Mouse (Mus musculus): ENCODE data around the gene Csnk2b.
"Not testable (repeated sequence)": the region's sequence is repeated elsewhere in the genome, so short reads cannot be mapped to it uniquely, and the experiment has no call there.

Csnk2b gene

DNA sequence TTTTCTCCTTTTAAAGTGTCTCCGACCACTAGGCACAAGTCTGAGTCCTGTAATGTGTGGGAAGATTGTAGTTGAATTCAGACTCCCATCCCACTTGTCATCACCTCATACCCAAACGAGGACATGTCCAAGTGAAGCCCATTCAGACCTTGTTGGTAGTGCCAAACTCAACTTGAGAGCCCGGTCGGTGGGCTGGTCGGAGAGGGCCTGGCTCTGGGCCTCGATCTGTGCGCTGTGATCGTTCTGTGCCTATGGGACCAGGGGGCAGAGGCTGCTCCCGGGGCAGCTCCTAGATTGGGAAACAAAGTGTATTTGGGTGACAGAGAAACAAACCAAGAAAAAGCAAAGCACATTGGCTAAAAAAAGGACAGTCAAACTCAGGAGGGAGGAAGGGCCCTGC, 31.2 kb upstream of the Csnk2b start:
- no peak for DNase-seq (ENCODE audit: low spot score in 2 of 2)

DNA sequence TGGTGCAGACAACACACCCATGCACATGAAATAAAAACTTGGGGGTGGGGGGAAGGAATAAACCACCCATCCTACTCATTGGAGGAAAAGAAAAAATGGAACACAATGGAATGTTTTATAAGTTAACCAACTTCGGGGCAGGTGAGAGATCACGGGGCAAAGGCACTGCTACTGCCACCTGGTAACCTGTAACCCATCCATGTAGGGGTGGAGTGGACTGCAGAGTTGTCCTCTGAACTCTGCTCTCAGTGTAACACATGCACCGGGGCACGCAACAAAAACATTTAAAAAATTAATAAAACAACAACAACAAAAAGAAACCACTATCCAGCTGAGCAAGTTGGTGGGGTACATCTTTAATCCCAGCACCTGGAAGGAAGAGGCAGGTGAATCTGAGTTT, 30.3 kb upstream of the Csnk2b start:
- no peak for DNase-seq (ENCODE audit: low spot score in 2 of 2)

DNA sequence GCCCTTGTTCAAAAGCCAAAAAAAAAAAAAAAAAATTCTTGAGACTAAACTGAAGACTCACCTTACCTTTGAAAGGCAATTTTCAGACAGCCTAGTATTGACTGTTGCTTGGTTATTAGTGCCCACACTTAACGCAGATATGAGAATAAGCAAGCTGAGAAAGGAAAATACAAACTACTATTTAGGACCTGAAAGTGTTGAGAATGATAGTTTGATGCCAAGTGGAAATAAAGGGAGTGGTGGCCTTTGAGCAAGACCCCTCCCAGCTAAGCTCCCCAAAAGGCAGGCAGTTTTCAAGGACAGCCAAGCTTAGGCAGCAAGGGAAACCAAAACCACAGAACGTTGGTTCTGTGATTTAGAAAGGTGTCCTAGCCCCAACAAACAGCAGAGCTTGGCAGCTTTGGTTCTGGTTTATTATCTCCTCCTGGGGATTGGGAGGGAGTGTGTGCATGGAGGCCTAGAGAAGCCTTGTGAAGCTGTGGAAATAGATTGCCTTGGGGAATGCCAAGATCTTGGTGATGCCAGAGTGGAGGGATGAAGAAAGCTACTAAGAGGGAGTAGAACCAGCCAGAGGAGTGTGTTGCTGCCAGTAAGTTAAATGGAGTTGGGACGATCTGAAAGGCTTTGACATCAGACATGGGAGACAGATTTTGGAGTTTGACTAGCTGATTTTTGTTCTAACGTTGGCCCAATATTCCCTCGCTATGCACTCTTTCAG, 26.2 kb upstream of the Csnk2b start:
- no peak for DNase-seq (ENCODE audit: low spot score in 2 of 2)

DNA sequence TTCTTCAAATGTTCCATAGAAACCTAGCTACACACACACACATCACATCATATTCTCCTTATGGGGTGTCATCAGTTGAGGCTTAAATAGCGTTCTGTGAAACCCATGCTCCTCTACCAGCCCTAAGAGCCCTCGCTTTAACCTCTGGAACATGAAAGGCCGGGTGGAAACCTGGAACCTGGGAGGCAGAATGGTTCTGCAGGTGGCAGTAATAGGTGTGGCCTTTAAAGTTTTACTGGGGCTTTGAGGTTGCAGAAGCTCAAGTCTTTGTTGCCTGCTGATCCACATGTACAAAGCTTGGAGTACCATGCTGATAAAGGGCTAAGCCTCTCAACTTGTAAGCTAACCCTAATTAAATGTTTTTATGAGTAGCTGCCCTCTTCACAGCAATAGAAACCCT, 25.5 kb upstream of the Csnk2b start:
- no peak for DNase-seq (ENCODE audit: low spot score in 2 of 2)

DNA sequence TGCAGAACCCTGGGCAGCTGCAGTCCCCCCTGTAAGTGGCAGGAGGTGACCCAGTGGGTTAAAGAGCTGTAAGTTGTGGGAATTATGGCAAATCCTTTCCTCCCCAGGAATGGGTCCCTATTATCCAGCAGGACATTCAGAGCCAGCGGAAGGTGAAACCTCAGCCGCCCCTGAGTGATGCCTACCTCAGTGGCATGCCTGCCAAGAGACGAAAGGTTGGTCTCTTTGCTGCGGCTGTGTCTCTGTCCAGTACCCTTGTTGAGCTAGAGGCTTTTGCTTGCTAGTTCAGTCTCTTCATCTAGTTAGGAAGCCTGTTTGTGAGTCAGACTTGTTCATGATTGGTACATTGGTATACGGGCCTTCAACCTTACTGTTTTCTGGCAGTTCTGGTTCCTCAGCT, 24.3 kb upstream of the Csnk2b start:
- DNase-seq (ENCODE audit: low spot score in 2 of 2) = no peak

DNA sequence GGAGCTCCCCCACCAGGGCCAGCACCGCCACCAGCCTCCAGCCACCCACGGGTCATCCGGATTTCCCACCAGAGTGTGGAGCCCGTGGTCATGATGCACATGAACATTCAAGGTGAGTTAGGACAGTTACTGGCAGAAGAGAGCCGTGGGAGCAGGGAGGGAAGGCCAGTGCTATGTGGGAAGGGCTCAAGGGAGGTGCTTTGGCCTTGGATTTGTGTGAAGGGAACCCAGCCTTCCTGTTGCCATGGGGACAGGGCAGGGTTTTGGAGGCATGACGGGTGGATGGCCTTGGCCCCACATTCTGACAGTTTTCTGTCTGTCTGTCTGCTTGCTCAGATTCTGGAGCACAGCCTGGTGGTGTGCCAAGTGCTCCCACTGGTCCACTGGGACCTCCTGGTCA, 20.1 kb upstream of the Csnk2b start:
- DNase-seq (ENCODE audit: low spot score in 2 of 2) = no peak

DNA sequence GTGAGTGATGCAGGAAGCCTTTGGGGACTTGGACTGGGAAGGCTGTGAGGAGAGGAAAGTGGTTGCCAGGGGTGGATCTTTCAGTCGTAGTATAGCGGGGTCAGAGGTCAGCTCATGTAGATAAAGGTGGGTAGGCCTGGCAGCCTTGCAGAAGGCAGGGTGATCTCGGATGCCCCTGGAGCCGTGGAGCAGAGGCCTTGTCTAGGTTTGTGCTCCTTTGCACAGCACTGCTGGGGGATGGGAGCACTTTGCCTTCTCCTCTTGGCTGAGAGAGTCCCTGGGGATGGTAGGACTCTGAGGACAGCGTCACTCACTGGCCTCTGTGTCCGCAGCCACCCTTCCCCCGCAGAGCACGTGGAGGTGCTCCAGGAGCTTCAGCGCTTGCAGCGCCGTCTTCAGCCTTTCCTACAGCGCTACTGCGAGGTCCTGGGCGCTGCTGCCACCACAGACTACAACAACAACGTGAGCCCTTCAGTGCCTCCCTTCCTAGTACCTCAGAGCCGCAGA, 18.7 kb upstream of the Csnk2b start:
- no peak for DNase-seq (ENCODE audit: low spot score in 2 of 2)

DNA sequence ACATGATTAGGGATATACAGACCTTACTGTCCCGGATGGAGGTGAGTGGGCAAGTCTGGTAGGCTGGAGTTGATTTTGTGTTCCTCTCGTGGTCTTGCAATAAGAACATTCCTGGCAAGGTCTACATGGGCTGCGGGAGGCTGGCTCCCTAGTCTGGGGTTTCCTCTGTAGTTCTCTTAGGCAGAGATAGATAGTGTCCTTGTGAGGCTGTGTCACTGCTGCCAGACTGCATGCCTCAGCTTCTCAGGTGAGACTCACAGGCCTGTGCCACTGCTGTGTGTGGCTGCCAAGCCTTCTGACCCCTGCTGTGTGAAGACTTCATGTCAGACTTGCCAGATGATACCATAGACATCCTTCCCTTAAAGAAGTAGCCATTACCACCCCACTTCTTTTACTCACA, 17.4 kb upstream of the Csnk2b start:
- DNase-seq (ENCODE audit: low spot score in 2 of 2) = no peak

DNA sequence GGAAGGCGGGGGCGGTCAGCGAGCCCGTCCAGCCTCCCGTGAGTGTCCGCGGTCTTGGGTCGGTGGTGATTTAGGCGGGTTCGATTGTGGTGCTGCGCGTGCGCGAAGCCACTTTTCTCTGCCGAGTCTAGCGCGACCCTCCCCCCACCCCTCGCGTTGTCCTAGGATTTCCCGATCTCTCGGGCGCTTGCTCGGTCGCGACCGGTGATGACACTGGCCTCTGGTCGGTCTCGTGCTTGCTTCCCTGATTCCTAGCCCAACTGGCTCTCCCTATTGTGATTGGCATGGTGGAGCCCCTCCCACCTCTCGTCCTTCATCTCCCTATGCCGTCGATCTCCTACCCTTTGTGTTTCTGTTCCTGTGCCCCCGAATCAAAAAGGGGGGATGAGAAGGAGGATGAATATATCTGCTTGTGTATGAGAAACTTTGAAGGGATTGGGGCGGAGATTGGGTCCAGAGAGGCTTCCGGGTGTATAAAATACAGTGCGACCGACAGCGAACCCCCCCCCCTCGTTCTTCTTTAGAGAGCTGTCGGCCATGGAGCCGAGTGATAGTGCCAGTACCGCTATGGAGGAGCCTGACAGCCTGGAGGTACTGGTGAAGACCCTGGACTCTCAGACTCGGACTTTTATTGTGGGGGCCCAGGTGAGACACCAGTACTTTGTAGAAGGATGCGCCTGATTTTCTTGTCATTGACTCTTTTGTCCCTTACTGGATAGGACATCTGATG, 13.9 kb upstream of the Csnk2b start:
- DNase-seq (ENCODE audit: low spot score in 2 of 2) = no peak

DNA sequence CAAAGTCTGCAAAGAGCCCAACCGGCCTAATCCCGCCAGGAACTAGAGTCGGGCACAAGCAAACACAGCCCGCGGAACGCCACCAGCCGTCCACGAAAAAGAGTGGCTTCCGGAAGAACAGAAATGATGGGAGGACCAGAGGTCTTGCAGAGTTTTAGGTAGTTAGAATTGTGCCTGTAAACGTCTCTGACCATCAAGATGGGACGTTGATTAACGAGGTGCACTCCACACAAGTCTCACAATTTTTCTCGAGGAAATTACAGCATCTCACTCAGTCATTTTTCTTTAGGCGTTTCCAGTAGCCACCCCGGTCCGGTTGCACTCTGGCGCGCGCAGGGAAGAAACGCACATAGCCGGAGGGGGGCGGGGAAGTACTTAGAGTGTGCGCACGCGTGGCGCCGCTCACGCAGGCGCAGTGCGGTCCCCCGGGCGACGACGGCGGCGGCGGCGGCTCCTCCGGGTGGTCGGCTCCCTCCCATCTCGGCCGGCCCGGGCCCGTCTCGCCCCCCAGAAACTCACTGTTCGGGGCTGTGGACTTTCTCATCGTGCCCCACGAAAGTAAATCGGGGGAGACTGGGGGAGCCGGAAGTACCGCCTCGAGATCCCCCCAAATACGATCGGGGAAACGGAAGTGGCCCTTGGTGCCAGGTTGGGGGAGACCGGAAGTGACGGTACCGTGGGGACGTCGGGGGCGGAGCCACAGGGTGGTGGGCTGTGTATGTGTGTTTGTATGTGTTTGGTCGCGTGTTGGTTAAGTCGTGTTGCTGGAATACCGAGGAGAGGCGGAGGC, 13.1 kb upstream of the Csnk2b start, which contains the start of gene Bag6:
Gene Bag6, plus strand, starts transcription at position 378 of the 790 bp plus-strand sequence.
- DNase-seq (ENCODE audit: low spot score in 2 of 2) = peak; percentile 96

DNA sequence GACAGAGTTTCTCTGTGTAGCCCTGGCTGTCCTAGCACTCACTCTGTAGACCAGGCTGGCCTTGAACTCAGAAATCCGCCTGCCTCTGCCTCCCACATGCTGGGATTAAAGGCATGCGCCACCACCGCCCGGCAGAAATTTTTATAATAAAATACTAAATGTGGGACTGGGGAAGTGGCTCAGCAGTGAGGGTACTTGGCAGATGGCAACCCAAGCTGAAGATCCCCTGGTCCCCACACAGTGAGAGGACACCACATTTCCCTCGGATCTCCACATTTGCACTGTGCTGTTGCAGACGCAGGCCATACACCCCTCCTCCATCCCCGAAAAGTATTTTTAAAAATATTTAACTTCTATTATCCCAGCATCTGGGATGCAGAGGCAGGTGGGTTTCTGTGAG, 11.7 kb upstream of the Csnk2b start:
- DNase-seq (ENCODE audit: low spot score in 2 of 2) = no peak

DNA sequence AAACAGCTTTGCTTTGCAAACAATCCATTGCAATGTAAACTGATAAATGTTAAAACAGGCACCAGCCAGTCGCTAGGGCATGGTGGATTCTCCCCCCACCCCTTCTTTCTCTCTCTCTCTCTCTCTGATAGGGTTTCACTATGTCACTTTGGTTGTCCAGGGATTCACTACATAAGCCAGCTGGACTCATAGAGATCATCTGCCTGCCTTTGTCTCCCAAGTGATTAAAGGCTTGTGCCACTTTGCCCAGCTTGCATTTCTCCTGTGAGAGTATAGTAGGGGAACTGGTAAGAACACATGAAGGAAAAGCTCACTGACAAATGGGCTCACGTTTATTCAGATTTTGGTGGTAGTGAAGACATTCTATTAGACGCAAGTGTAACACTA, 10.3 kb upstream of the Csnk2b start:
- DNase-seq (ENCODE audit: low spot score in 2 of 2) = no peak

DNA sequence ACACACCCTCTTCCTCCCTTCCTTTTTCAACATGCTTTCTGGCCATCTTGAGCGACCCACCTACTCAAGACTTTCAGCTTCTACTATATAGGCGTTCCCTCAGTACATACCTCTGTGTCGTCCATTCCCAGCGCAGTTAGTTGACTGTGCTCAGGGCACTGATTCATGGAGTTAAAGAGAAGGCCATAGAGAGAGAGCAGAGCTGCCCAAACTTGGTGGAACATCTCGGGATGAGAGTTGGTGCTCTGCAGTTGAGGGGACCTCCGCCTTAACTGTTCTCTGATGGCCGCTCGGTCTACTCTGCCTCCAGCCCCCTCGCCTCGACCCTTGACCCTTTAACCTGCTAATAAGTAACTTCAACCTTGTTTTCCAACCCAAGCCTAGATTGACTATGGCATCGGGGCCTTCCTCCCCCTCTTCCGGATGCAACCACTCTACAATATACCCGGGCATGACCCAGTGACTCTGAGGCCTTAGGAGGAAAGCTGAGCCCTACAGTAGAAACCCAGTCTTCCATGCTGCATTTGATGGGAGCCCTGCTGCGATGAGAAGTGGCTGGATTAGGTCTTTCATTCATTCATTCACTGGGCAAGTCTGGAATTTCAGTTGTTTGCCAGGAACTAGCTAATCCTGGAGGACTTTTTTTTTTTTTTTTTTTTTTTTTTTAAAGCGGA, 9.8 kb upstream of the Csnk2b start, which contains the start of gene Apom:
Gene Apom, minus strand, starts transcription at position 551 of the 674 bp plus-strand sequence.
- DNase-seq (ENCODE audit: low spot score in 2 of 2) = no peak

DNA sequence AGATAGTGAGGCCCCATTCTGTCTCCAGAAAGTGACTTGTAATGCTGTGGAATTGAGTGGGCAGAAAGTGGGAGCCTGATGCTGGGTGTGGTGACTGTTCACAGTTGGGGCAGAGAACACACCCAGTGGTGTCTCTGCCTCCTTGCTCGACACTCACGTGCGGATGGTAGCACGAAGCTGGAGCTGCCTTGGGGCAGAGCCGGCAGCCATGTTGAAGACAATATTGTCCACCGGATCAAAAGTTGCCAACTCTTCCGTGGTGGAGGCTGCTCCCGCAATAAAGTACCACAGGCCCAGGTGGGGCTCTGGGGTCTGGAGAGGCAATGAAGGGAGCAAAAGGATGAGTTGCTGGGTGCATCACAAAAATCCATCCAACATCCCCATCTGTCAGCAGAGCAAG, 9.2 kb upstream of the Csnk2b start:
- no peak for DNase-seq (ENCODE audit: low spot score in 2 of 2)

DNA sequence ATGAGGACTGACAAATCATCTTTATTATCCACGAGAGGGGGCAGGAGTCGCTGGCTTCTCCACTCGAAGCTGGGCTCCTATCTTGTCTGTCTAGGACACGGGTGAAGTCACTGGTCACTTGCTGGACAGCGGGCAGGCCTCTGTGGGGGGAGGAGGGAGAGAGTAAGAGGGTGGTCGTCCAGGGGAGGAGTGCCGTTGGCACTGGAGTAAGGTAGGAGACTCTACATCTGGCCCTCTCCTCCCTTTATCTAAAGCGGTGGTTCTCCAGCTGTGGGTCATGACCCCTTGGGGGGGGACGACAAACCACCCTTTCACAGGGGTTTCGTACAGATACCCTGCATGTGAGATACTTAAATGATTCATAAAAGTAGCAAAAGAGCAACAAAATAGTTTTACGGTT, 7.1 kb upstream of the Csnk2b start:
- no peak for DNase-seq (ENCODE audit: low spot score in 2 of 2)

DNA sequence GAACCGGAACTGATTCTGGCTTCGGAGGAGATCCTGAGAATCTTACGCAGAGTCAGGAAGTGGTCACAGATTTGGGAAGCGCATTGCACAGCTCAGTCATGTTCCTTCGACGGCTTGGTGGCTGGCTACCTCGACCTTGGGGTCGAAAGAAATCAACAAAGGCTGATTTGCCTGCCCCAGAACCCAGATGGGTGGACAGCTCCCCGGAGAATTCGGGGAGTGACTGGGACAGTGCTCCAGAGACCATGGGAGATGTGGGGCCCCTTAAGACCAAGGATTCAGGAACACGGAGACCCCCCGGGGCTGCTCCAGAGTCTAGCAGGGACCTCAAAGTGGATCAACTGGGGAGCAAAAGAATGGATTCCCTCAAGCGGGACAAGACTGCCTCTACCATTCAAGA, 5.2 kb upstream of the Csnk2b start:
- DNase-seq (ENCODE audit: low spot score in 2 of 2) = no peak

DNA sequence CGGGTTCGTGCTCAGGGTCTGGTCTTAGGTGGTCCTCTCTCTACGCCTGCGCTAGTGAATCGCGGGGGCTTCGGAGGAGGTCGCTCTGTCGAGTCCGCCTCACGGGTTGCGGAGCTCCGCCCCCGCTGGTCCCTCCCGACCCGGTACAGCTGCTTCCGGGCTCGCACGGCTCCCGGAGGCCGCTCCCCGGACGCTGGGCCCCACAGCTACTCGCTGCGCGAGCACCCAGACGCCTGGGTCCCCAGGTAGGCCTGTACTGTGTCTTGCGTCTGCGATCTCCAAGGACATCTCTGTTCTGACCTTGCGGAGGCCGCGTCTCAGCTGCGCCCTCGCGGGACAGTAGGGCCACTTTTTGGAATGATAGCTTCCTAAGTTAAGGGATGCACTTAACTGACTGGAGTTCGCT, 4.4 kb upstream of the Csnk2b start, which contains the start of gene D17H6S53E:
Gene D17H6S53E, plus strand, starts transcription at position 168 of the 406 bp plus-strand sequence.
- peak; percentile 61 to 75 for DNase-seq (ENCODE audit: low spot score in 2 of 2)

DNA sequence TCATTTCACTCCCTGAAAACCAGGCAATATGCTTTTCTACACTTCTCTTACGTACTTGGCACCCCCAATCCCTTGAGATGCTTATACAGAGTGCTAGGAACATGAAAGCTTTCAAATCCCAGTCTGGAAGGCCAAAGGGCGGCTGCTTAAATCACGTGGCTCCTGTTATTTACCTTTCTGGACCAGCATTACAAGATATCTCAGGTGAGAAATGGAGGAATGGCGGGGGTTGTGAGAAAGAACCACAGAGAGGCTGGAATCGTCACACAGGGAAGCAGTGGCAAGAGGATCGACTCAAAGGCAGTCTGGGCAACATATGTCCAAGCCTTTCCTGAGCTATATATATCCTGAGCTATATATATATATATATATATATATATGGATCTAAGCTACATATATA, 3.7 kb upstream of the Csnk2b start:
- no peak for DNase-seq (ENCODE audit: low spot score in 2 of 2)

DNA sequence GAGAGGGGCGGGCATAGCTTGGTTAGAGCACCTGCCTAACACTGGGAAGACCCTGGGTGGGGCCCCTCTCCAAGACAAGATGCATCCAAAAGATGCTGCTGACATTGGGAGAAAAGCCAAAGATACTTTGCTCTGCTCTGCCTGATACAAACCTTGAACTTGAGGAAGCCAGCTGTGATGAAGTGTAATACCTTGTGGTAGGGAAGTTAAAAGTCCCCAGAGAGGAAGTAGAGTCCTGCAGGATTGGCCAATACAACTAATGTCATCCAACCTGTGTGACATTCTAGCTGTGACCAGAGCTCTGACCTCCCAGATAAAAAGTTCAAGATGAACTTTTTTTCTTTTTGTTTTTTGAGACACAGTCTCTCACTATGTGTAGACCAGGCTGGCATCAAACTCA, 3.2 kb upstream of the Csnk2b start:
- DNase-seq (ENCODE audit: low spot score in 2 of 2) = no peak

DNA sequence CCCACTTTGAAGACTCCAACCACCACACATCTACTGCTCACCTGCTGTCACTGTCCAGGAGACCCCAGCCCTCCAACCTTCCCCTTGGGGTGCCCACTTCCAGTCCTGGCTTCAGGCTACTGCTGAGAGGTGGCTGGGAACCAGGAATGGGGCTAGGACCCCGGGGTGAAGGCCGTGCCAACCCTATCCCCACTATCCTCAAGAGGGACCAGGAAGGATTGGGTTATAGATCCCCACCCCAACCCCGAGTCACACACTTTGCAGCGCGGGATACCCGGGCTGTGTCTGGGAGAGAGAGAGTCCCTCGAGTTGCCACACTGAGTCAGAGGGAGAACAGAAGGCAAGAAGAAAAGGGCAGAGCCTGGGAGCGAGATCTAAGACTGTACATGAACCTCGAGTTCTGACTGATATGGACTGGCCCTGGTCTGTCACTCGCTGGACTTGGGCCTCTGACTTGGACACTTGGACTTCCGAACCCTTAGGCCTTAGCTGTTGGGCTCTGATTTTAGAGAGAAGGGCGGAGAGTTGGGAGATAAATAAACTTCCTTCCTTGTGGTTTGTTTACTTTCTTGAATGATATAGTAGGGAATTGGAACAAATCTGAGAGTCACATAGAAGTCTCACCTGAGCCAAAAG, 2.5 kb upstream of the Csnk2b start:
- DNase-seq (ENCODE audit: low spot score in 2 of 2) = not testable (repeated sequence)

DNA sequence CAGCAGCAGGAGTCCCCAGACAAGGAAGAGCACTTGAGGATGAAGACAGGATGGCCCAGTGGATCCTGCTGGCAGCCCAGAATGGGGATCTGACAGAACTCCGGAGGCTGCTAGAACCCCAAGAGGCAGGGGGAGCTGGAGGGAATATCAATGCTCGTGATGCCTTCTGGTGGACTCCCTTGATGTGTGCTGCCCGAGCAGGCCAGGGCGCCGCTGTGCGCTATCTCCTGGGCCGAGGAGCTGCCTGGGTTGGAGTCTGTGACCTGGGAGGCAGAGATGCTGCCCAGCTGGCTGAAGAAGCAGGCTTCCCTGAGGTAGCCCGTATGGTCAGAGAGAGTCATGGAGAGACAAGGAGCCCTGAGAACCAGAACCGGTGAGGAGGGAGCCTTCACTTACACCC, 1.4 kb upstream of the Csnk2b start:
- DNase-seq (ENCODE audit: low spot score in 2 of 2) = not testable (repeated sequence)
